ENCODE assay signal across 14 mouse cellular contexts in the genomic region with DNA sequence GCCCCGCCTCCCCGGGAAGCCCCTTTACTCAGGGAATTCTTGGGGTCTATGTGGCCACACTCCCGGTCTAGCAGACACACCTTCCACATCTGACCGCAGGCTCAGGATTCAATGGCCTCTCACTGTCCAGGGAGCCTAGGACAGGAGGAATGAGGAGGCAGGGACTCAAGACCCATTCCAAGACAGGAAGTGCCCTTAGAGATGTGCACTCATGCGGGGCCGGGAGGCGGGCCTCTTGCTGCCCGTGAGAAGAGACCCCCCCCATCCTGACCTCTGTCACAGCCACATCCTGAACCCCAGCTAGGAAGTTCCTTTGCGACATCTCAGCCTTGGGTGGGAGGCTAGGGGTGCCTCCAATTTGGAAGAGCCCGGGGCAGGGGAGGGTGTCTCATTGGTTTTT. TPM values are rescaled to one million over a fixed set of nuclear protein-coding genes. Genes with fewer than 3 reads are reported as not detected.
A peak's percentile ranks its signal among the peaks of the same experiment; 100 is the strongest.
DNase-seq lines count a peak whose midpoint lies in the region; ATAC-seq and TF ChIP-seq lines count a peak whose summit lies in the region.
"Had no signal": no experiment of that assay in that cellular context is flagged by ENCODE, and none has a peak within 500 bp of the region (broad histone marks: within the 10 kb centered on the region; RNA-seq: fewer than 3 reads in every experiment).

No protein-coding gene starts in this region.

- H3K27me3 ChIP-seq in hindbrain, embryonic 10.5 days (ENCODE audit: insufficient read depth, poor library complexity, severe bottlenecking): peaks cover 10% of the 10 kb centered on the region
- no peaks in the 10 kb centered on the region for H3K27me3 ChIP-seq in hindbrain, embryonic 16.5 days (replicated peaks; ENCODE audit: control insufficient read depth, insufficient read depth, low read length)
- H3K27me3 ChIP-seq in midbrain, embryonic 11.5 days (ENCODE audit: control insufficient read depth, insufficient read depth, low read length): no peaks in the 10 kb centered on the region
- H3K27me3 ChIP-seq in midbrain, embryonic 13.5 days: no peaks in the 10 kb centered on the region
- H3K27me3 ChIP-seq in embryonic facial prominence, embryonic 14.5 days (replicated peaks; ENCODE audit: control insufficient read depth, insufficient read depth, low read length): no peaks in the 10 kb centered on the region
- no peaks in the 10 kb centered on the region for H3K27me3 ChIP-seq in stomach, embryonic 15.5 days (replicated peaks)
- H3K27me3 ChIP-seq in cerebellum, adult 2 months (ENCODE audit: control insufficient read depth, insufficient read depth, low read length): no peaks in the 10 kb centered on the region
- H3K27me3 ChIP-seq: limb, embryonic 15.5 days had no signal

- ATAC-seq in hindbrain, embryonic 16.5 days: no peak
- ATAC-seq in midbrain, embryonic 11.5 days (ENCODE audit: low FRiP score): no peak
- ATAC-seq in midbrain, embryonic 13.5 days: no peak
- no peak for ATAC-seq in embryonic facial prominence, embryonic 14.5 days (ENCODE audit: low read depth)
- ATAC-seq in stomach, embryonic 15.5 days (ENCODE audit: insufficient read depth, low FRiP score, low read depth): no peak

- WGBS in hindbrain, embryonic 10.5 days: 28% methylated on average over 10 of the region's 10 CpGs
- WGBS in hindbrain, embryonic 16.5 days: 29% methylated on average over 10 of the region's 10 CpGs
- WGBS in midbrain, embryonic 11.5 days: 29% methylated on average over 10 of the region's 10 CpGs
- 19% methylated on average over 10 of the region's 10 CpGs for WGBS in midbrain, embryonic 13.5 days
- 33% methylated on average over 10 of the region's 10 CpGs for whole genome bisulfite sequencing in embryonic facial prominence, embryonic 14.5 days
- 48% methylated on average over 10 of the region's 10 CpGs for WGBS in stomach, embryonic 15.5 days
- WGBS in cerebellum, adult 2 months: 65% methylated on average over 10 of the region's 10 CpGs

- peak overlapping the region; percentile 19; the same call in 1 of the 2 replicates for H3K4me3 ChIP-seq in hindbrain, embryonic 10.5 days
- no peak overlapping the region for H3K4me3 ChIP-seq in hindbrain, embryonic 16.5 days (ENCODE audit: low read length)
- H3K4me3 ChIP-seq in midbrain, embryonic 11.5 days (ENCODE audit: low read depth, low read length): no peak overlapping the region
- H3K4me3 ChIP-seq in midbrain, embryonic 13.5 days (replicated peaks): no peak overlapping the region
- no peak overlapping the region for H3K4me3 ChIP-seq in embryonic facial prominence, embryonic 14.5 days (ENCODE audit: low read depth, low read length)
- no peak overlapping the region for H3K4me3 ChIP-seq in stomach, embryonic 15.5 days (replicated peaks)
- no peak overlapping the region for H3K4me3 ChIP-seq in cerebellum, adult 2 months (replicated peaks; ENCODE audit: insufficient read depth, low read depth, low read length)
- H3K4me3 ChIP-seq: gastrocnemius, adult 2 months; limb, embryonic 15.5 days had no signal

- H3K36me3 ChIP-seq in hindbrain, embryonic 10.5 days: no peaks in the 10 kb centered on the region
- no peaks in the 10 kb centered on the region for H3K36me3 ChIP-seq in hindbrain, embryonic 16.5 days (ENCODE audit: control insufficient read depth, insufficient read depth, low read length)
- no peaks in the 10 kb centered on the region for H3K36me3 ChIP-seq in midbrain, embryonic 11.5 days (ENCODE audit: control insufficient read depth, insufficient read depth, low read length)
- H3K36me3 ChIP-seq in midbrain, embryonic 13.5 days: no peaks in the 10 kb centered on the region
- no peaks in the 10 kb centered on the region for H3K36me3 ChIP-seq in embryonic facial prominence, embryonic 14.5 days (ENCODE audit: control insufficient read depth, insufficient read depth, low read length)
- H3K36me3 ChIP-seq in stomach, embryonic 15.5 days: no peaks in the 10 kb centered on the region
- H3K36me3 ChIP-seq: limb, embryonic 15.5 days had no signal

- no peak for TF ChIP-seq CTCF in cerebellum, adult 2 months (IDR thresholded peaks at IDR 0.05; ENCODE audit: borderline replicate concordance, insufficient read depth, low read depth, low read length)

- H3K9ac ChIP-seq in hindbrain, embryonic 16.5 days (ENCODE audit: low read depth, low read length): no peak overlapping the region
- peak overlapping the region; percentile 3; the same call in 1 of the 2 replicates for H3K9ac ChIP-seq in midbrain, embryonic 11.5 days (ENCODE audit: low read length)
- H3K9ac ChIP-seq in midbrain, embryonic 13.5 days (replicated peaks): no peak overlapping the region
- H3K9ac ChIP-seq in embryonic facial prominence, embryonic 14.5 days (ENCODE audit: low read depth, low read length): peak overlapping the region; percentile 27; the same call in 1 of the 2 replicates
- H3K9ac ChIP-seq in stomach, embryonic 15.5 days: no peak overlapping the region
- H3K9ac ChIP-seq: limb, embryonic 15.5 days had no signal

- peak overlapping the region; percentile 78 for H3K27ac ChIP-seq in hindbrain, embryonic 10.5 days
- H3K27ac ChIP-seq in hindbrain, embryonic 16.5 days (ENCODE audit: low read depth, low read length): no peak overlapping the region
- H3K27ac ChIP-seq in midbrain, embryonic 11.5 days (ENCODE audit: low read depth, low read length): no peak overlapping the region
- no peak overlapping the region for H3K27ac ChIP-seq in midbrain, embryonic 13.5 days
- H3K27ac ChIP-seq in embryonic facial prominence, embryonic 14.5 days (replicated peaks; ENCODE audit: low read depth, low read length): no peak overlapping the region
- no peak overlapping the region for H3K27ac ChIP-seq in stomach, embryonic 15.5 days
- H3K27ac ChIP-seq in cerebellum, adult 2 months (ENCODE audit: insufficient read depth, low read length): no peak overlapping the region
- H3K27ac ChIP-seq: gastrocnemius, adult 2 months; limb, embryonic 15.5 days had no signal

- H3K4me1 ChIP-seq in hindbrain, embryonic 10.5 days (replicated peaks): peaks cover 54% of the 10 kb centered on the region
- peaks cover 8% of the 10 kb centered on the region; the same call in 1 of the 2 replicates for H3K4me1 ChIP-seq in hindbrain, embryonic 16.5 days (ENCODE audit: control insufficient read depth, insufficient read depth, low read depth, low read length)
- peaks cover 16% of the 10 kb centered on the region for H3K4me1 ChIP-seq in midbrain, embryonic 11.5 days (ENCODE audit: control insufficient read depth, insufficient read depth, low read length)
- H3K4me1 ChIP-seq in midbrain, embryonic 13.5 days (replicated peaks): peaks cover 17% of the 10 kb centered on the region
- peaks cover 9% of the 10 kb centered on the region; the same call in 1 of the 2 replicates for H3K4me1 ChIP-seq in embryonic facial prominence, embryonic 14.5 days (ENCODE audit: control insufficient read depth, insufficient read depth, low read length)
- H3K4me1 ChIP-seq in stomach, embryonic 15.5 days: peaks cover 22% of the 10 kb centered on the region
- peaks cover 37% of the 10 kb centered on the region for H3K4me1 ChIP-seq in cerebellum, adult 2 months (ENCODE audit: control insufficient read depth, insufficient read depth, low read length)

- DNase-seq in hindbrain, embryonic 10.5 days (ENCODE audit: low spot score): no peak
- no peak for DNase-seq in midbrain, embryonic 11.5 days (ENCODE audit: low spot score, missing footprints)
- DNase-seq in embryonic facial prominence, embryonic 14.5 days (ENCODE audit: low spot score): no peak
- DNase-seq in cerebellum, adult 2 months: no peak
- DNase-seq: cerebellum, adult 9-10 months; gastrocnemius, adult 2 months; heart, postnatal 36 days; kidney, postnatal 14 days; lung, adult 2 months; thymus, postnatal 4 days had no signal

- TF ChIP-seq POLR2A in cerebellum, adult 2 months (IDR thresholded peaks at IDR 0.05; ENCODE audit: borderline replicate concordance, insufficient read depth, low read length): no peak

- no peak overlapping the region for H3K4me2 ChIP-seq in hindbrain, embryonic 16.5 days (ENCODE audit: low read length)
- peak overlapping the region; percentile 19; the same call in 1 of the 2 replicates for H3K4me2 ChIP-seq in midbrain, embryonic 11.5 days
- H3K4me2 ChIP-seq in midbrain, embryonic 13.5 days (replicated peaks): no peak overlapping the region
- no peak overlapping the region for H3K4me2 ChIP-seq in embryonic facial prominence, embryonic 14.5 days (ENCODE audit: low read depth, low read length)
- peak overlapping the region; percentile 44; the same call in 1 of the 2 replicates for H3K4me2 ChIP-seq in stomach, embryonic 15.5 days
- H3K4me2 ChIP-seq: limb, embryonic 15.5 days had no signal

- no peaks in the 10 kb centered on the region for H3K9me3 ChIP-seq in hindbrain, embryonic 10.5 days
- H3K9me3 ChIP-seq in hindbrain, embryonic 16.5 days (ENCODE audit: control insufficient read depth, low read length): no peaks in the 10 kb centered on the region
- H3K9me3 ChIP-seq in midbrain, embryonic 11.5 days (ENCODE audit: control insufficient read depth, low read length): no peaks in the 10 kb centered on the region
- H3K9me3 ChIP-seq in midbrain, embryonic 13.5 days: no peaks in the 10 kb centered on the region
- no peaks in the 10 kb centered on the region for H3K9me3 ChIP-seq in embryonic facial prominence, embryonic 14.5 days (ENCODE audit: control insufficient read depth, low read length)
- no peaks in the 10 kb centered on the region for H3K9me3 ChIP-seq in stomach, embryonic 15.5 days
- H3K9me3 ChIP-seq: limb, embryonic 15.5 days had no signal

RNA-seq across cellular contexts. Expression of a gene that starts 3.7 kb away (rescaled TPM):
- 0.13 and 0.31 TPM in 2 replicates for polyA plus RNA-seq in hindbrain, embryonic 10.5 days (2016; fragmentation: Nextera tagmentation; extraction: Ambion mirVana)
- polyA plus RNA-seq in hindbrain, embryonic 16.5 days (2015; fragmentation: Nextera tagmentation; extraction: Ambion mirVana): 0.60 and 1.6 TPM in 2 replicates
- 0.25 TPM in 1 of 2 replicates, not detected in the other for polyA plus RNA-seq in midbrain, embryonic 11.5 days (2014; fragmentation: Nextera tagmentation; extraction: Ambion mirVana)
- 0.90 and 1.3 TPM in 2 replicates for polyA plus RNA-seq in midbrain, embryonic 13.5 days (2015; fragmentation: Nextera tagmentation; extraction: Ambion mirVana)
- 0.26 and 1.6 TPM in 2 replicates for polyA plus RNA-seq in embryonic facial prominence, embryonic 14.5 days (2014; fragmentation: Nextera tagmentation; extraction: Ambion mirVana)
- 18.9 and 22.8 TPM in 2 replicates for polyA plus RNA-seq in stomach, embryonic 15.5 days (2015; fragmentation: Nextera tagmentation; extraction: Ambion mirVana)
- 1.2 and 1.3 TPM in 2 replicates for polyA plus RNA-seq in cerebellum, adult 2 months (2012; rRNA removed)

Comparison
In these comparisons a context has a peak if more than half of its experiments do, and no peak if none do; other contexts are left out.
1. H3K4me2 ChIP-seq: peak in midbrain, embryonic 11.5 days (single experiment) and stomach, embryonic 15.5 days (single experiment); none in hindbrain, embryonic 16.5 days (single experiment), midbrain, embryonic 13.5 days (single experiment) and embryonic facial prominence, embryonic 14.5 days (single experiment).
2. H3K9ac ChIP-seq: peak in midbrain, embryonic 11.5 days (single experiment) and embryonic facial prominence, embryonic 14.5 days (single experiment); none in hindbrain, embryonic 16.5 days (single experiment), midbrain, embryonic 13.5 days (single experiment) and stomach, embryonic 15.5 days (single experiment).